Mouse (Mus musculus) liver, embryonic 14.5 days (tissue): ENCODE measurements around the gene Gipc1. TPM values are rescaled to one million over a fixed set of nuclear protein-coding genes. Genes with fewer than 3 reads are reported as not detected.

Source experiments
- ATAC-seq: fragments of 200-750 bp; cut with Nextera tagmentation; 2 replicates; pipeline ENCODE4 v1.8.0; 2017; ENCODE audit warnings: moderate number of reproducible peaks, mild to moderate bottlenecking, moderate library complexity; ENCODE audit not compliant: insufficient read depth
- DNase-seq, 3 experiments: peaks; one replicate each; pipeline ENCODE4 v3.0.0-alpha.2; 2012 to 2013; ENCODE audit warnings: low read depth in 3 of 3, low spot score in 3 of 3
- H3K27ac ChIP-seq: fragments of 300-500 bp; sonication (generic); 2 replicates; pipeline ENCODE4 v1.5.1; 2014; ENCODE audit warnings: moderate library complexity, mild to moderate bottlenecking, control low read depth, inconsistent platforms
- H3K27me3 ChIP-seq: fragments of 300-500 bp; sonication (generic); 2 replicates; pipeline ENCODE4 v1.6.1; 2014; ENCODE audit warnings: mild to moderate bottlenecking, low read length, moderate library complexity; ENCODE audit not compliant: control insufficient read depth, insufficient read depth
- H3K36me3 ChIP-seq: fragments of 300-500 bp; sonication (generic); replicated peaks from 2 replicates; pipeline ENCODE4 v1.6.1; 2014; ENCODE audit warnings: low read depth; ENCODE audit not compliant: control insufficient read depth, insufficient read depth
- H3K4me1 ChIP-seq, 2 experiments: fragments of 200-500 bp in 1 of 2; fragments of 300-500 bp in 1 of 2; sonication (generic) in 1 of 2; replicated peaks; 2 replicates each; pipeline ENCODE4 v1.6.1; 2012 to 2014; ENCODE audit warnings: antibody characterized with exemption in 1 of 2, inconsistent platforms in 1 of 2, low read length in 1 of 2; ENCODE audit not compliant: control insufficient read depth in 2 of 2, insufficient read depth in 2 of 2
- H3K4me2 ChIP-seq: fragments of 300-500 bp; sonication (generic); 2 replicates; pipeline ENCODE4 v1.6.1; 2014; ENCODE audit warnings: low read depth, mild to moderate bottlenecking, control low read depth, moderate library complexity
- H3K4me3 ChIP-seq, 2 experiments: fragments of 200-500 bp in 1 of 2; fragments of 300-500 bp in 1 of 2; sonication (generic) in 1 of 2; 2 replicates each; pipeline ENCODE4 v1.5.1; 2012 to 2014; ENCODE audit warnings: low read depth in 2 of 2, low read length in 2 of 2, mild to moderate bottlenecking in 2 of 2, control low read depth in 1 of 2, inconsistent platforms in 1 of 2, moderate library complexity in 1 of 2; ENCODE audit not compliant: insufficient read depth in 1 of 2
- H3K9ac ChIP-seq: fragments of 300-500 bp; sonication (generic); replicated peaks from 2 replicates; pipeline ENCODE4 v1.6.1; 2014; ENCODE audit warnings: mild to moderate bottlenecking, control low read depth, moderate library complexity
- H3K9me3 ChIP-seq: fragments of 300-500 bp; sonication (generic); 2 replicates; pipeline ENCODE4 v1.6.1; 2016; ENCODE audit warnings: low read length, mixed read lengths; ENCODE audit not compliant: control insufficient read depth
- CTCF ChIP-seq: IDR thresholded peaks from 2 replicates; pipeline ENCODE4 v1.5.1; 2016; ENCODE audit warnings: antibody characterized with exemption, low read depth, control low read depth
- EP300 ChIP-seq: IDR thresholded peaks from 2 replicates; pipeline ENCODE4 v1.6.1; 2016; ENCODE audit warnings: antibody characterized with exemption, low read depth
- WGBS: fragments of 180-500 bp; shearing (Covaris S2); extraction: QIAGEN DNeasy Blood & Tissue Kit; methylation state at CpG from one replicate; pipeline ENCODE4 v1.1.7; 2014; ENCODE audit not compliant: insufficient replicate concordance; 5-methylcytosine and 5-hydroxymethylcytosine counted together
- polyA plus RNA-seq, 2 experiments: library from polyadenylated mRNA; depleted of rRNA in 1 of 2; stranded (reverse) in 1 of 2; unstranded in 1 of 2; fragments of >200 nt; fragmentation: Nextera tagmentation in 1 of 2; extraction: Ambion mirVana in 1 of 2; gene quantifications; 2 replicates each; pipeline versions ENCODE4 v1.2.1 to v1.2.3; 2012 to 2014

The Gipc1 gene
- polyA plus RNA-seq, 2 experiments: 27.2 to 32.5 TPM

DNA sequence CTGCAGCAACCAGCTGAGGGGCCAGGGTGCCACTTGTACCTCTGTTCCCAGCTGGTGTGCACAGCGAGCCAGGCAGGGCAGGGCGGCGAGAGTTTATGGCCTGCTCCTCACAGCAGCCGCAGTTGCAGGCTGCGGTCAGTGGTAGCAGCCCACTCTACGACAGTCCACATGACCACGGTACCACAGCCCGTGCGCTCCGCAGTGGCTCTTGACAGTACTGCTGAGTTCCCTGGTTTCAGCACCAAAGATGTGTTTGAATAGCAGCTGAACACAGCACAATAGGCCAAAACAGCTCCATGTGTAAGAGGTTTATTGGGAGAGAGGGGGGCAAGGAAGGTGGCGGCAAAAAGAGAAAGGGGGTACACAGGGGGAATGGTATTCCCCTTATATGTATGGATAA lies 5.0 kb upstream of the Gipc1 start:
- H3K27ac ChIP-seq: no peak overlapping the region
- H3K36me3 ChIP-seq: no peaks in the 10 kb centered on the region
- no peak overlapping the region for H3K9ac ChIP-seq
- DNase-seq (no peak), ATAC-seq (no peak)
- WGBS: 87% methylated on average over 11 of the region's 11 CpGs
- no peak overlapping the region for H3K4me2 ChIP-seq
- no peak overlapping the region for H3K4me3 ChIP-seq
- H3K9me3 ChIP-seq: no peaks in the 10 kb centered on the region
- H3K27me3 ChIP-seq: no peaks in the 10 kb centered on the region; the same call in 1 of the 2 replicates
- TF ChIP-seq CTCF: no peak
- peaks cover 5% of the 10 kb centered on the region in 2 experiments; a peak in 3 of 4 replicates for H3K4me1 ChIP-seq

DNA sequence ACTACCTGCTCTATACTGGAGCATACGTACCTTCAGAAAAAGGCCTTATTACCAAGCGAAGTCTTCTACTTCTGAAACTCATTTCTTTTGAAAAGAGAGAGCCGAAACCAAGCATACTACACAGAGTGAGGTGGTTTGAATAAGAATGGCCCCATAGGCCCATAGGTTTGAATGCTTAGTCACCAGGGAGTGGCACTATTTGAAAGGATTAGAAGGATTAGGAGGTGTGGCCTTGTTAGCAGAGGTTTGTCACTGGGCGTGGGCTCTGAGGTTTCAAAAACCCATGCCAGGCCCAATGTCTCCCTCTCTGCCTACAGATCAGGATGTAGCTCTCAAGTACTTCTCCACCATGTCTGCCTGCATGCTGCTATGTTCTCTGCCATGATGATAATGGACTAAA lies 4.4 kb upstream of the Gipc1 start:
- ATAC-seq: no peak
- no peak for DNase-seq
- WGBS: 78% methylated on average over 4 of the region's 4 CpGs
- no peak overlapping the region for H3K4me2 ChIP-seq
- no peaks in the 10 kb centered on the region for H3K9me3 ChIP-seq
- H3K9ac ChIP-seq: no peak overlapping the region
- H3K27ac ChIP-seq: no peak overlapping the region
- no peak for TF ChIP-seq EP300
- no peak for TF ChIP-seq CTCF
- H3K4me3 ChIP-seq: no peak overlapping the region
- H3K4me1 ChIP-seq: peaks cover 5% of the 10 kb centered on the region in 2 experiments; a peak in 3 of 4 replicates
- H3K27me3 ChIP-seq: no peaks in the 10 kb centered on the region; the same call in 1 of the 2 replicates
- no peaks in the 10 kb centered on the region for H3K36me3 ChIP-seq

DNA sequence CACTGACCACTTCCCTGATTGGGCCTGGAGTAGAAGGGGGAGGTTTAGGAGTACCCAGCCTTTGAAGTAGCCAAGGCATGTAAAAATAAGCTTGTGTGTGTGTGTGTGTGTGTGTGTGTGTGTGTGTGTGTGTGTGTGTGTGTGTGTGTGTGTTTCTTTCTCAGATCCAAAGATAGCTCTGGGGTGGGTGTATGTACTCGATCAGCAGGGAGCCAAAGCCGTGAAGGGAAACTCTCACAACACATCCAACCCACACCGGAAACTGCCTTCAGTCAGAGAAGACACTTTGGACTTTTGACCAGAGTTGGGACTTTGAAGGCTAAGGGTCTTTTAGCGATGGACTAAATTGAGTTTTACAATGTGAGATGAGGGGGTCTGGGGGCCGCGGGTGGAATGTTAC lies 2.8 kb upstream of the Gipc1 start:
- Histone ChIP-seq H3K4me2 (no peak overlapping the region), H3K27ac (no peak overlapping the region), H3K4me3 (no peak overlapping the region), H3K36me3 (no peaks in the 10 kb centered on the region), H3K9ac (no peak overlapping the region), H3K9me3 (no peaks in the 10 kb centered on the region), H3K4me1 (peaks cover 8 to 16% of the 10 kb centered on the region in 2 experiments; a peak in 3 of 4 replicates), H3K27me3 (no peaks in the 10 kb centered on the region)
- 83% methylated on average over 6 of the region's 6 CpGs for WGBS
- TF ChIP-seq CTCF (no peak), EP300 (no peak)
- ATAC-seq: no peak
- DNase-seq: no peak

DNA sequence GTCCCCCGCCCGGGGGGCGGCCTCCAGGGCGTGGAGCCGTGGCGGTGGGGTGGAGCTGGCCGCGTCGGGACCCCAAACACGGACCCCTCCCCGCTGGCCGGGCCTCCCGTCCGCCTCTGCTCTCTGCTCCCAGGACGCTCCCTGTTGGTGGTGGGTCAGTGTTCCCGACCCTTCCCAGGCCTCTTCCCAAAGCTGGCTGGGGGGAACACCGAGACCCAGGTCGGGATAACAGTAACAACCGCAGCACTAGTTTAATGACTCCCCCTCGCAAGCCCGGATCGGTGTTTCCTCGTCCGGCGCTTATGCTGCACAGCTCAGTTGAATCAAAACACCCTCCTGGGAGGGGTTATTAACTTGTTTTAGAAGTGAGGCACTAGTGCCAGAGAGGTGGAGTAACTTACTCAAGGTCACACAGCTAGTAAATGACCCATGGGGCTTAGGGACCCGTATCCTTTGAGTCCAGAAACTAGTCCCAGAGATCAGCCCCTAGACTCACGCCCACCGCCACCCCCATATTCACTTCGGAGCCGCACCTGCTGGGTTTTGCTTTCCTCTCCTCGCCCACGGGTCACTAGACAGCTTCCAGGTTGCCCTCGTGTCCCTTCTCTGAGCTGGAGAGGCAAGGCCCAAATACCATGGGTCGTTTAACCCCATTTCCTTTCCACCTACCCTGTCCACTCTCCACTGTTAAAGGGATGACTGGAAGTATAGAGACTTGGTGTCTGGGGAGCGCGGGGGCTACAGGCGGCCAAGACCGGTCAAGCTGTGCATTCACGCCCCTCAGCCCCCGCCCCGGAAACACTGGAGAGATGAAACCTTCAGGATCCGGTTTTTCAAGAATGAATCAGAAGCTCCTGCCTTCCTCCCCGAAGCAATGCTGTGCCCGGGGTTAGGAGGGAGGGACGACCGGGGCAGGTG lies 526 bp downstream of the Gipc1 start:
- peaks cover 17 to 36% of the 10 kb centered on the region in 2 experiments for H3K4me1 ChIP-seq
- DNase-seq: no peak

DNA sequence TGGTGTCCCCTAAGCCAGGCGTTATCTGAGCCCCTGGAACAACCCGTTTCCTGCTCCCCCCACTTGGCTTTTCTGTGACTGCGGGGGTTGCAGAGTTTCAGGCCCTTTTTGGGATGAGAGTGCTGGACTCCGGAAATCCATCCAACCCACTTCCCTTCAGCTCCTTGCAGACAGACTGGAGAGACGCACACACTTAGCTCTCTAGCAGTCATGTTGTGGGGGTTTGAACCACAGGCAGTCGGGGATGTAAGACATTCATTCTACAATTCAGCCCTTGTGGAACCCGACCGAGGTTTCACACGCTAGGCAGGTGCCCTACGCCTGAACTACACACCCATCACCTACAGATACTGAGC lies 1.2 kb downstream of the Gipc1 start:
- WGBS: 18% methylated on average over 10 of the region's 10 CpGs
- no peaks in the 10 kb centered on the region for H3K36me3 ChIP-seq
- H3K9ac ChIP-seq: peak overlapping the region; percentile 91
- peak overlapping the region; percentile 7 for H3K27ac ChIP-seq
- H3K27me3 ChIP-seq: no peaks in the 10 kb centered on the region
- ATAC-seq (no peak), DNase-seq (no peak)
- peaks cover 17 to 36% of the 10 kb centered on the region in 2 experiments for H3K4me1 ChIP-seq
- H3K9me3 ChIP-seq: no peaks in the 10 kb centered on the region
- H3K4me3 ChIP-seq: peak overlapping the region; percentile 89 to 97
- peak overlapping the region; percentile 98 for H3K4me2 ChIP-seq
- no peak for TF ChIP-seq CTCF
- no peak for TF ChIP-seq EP300

More for the DNA sequence above, 526 bp downstream of the Gipc1 start:
- under 1% methylated on average over 44 of the region's 46 CpGs for WGBS
- Histone ChIP-seq H3K27ac (peak overlapping the region; percentile 67), H3K4me2 (peak overlapping the region; percentile 98), H3K9ac (peak overlapping the region; percentile 91), H3K4me3 (peak overlapping the region; percentile 89 to 97), H3K36me3 (no peaks in the 10 kb centered on the region), H3K27me3 (no peaks in the 10 kb centered on the region), H3K9me3 (no peaks in the 10 kb centered on the region)
- TF ChIP-seq EP300 (no peak), CTCF (no peak)
- ATAC-seq: peak; percentile 47; the same call in 1 of the 2 replicates
